ENCODE assay signal across 8 mouse cellular contexts in the genomic region with DNA sequence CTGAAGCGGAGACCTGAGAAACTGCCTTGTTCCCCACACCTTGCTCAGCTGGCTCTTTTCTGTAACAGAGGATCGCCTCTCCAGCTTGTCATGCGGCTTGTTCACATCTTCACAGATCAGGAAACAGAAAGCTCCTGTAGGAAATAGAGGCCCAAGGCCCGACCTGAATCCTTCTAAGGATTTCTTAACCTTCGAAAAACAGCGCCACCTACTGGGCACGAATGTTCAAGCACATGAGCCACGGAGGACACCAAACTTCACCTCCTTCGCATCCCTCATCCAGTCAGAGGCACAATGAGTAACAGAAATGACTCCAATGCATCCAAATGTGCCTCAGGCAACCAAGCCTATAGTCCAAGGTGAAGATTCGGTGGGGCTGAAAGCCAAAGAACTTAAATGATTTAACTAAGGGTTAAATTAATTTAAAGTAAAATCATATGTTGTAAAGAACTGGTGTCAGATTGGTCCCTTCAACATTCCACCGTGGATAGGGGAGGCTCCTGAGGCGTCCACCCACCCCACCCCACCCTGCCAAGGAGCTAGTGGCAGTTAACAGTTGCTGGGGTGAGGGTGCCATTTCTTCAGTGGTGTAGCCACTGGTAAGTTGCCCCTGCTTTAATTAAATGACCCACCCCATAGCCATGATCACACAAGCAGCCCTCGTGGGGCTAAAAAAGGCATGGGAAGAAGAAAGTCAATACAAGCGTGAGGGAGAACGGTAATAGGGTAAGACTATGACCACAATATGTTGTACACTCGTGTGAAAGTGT. TPM values are rescaled to one million over a fixed set of nuclear protein-coding genes. Genes with fewer than 3 reads are reported as not detected.
A peak's percentile ranks its signal among the peaks of the same experiment; 100 is the strongest.
DNase-seq lines count a peak whose midpoint lies in the region; ATAC-seq and TF ChIP-seq lines count a peak whose summit lies in the region.

No protein-coding gene starts in this region.

- intact Hi-C loops in gastrocnemius, adult 2 months (cut with DNase I) = no loop called here

- peak; percentile 74 for TF ChIP-seq CTCF in bone marrow, adult 2 months (IDR thresholded peaks at IDR 0.05; ENCODE audit: control insufficient read depth, insufficient read depth, low read length)
- peak; percentile 79 for TF ChIP-seq CTCF in gastrocnemius, adult 2 months (IDR thresholded peaks at IDR 0.05)
- TF ChIP-seq CTCF in olfactory bulb, adult 2 months (IDR thresholded peaks at IDR 0.05; ENCODE audit: insufficient read depth, low read depth, low read length) = peak; percentile 45; the same call in 1 of the 2 replicates

- TF ChIP-seq POLR2A in bone marrow, adult 2 months (IDR thresholded peaks at IDR 0.05; ENCODE audit: borderline replicate concordance, control insufficient read depth, low read depth, low read length) = no peak
- no peak for TF ChIP-seq POLR2A in olfactory bulb, adult 2 months (IDR thresholded peaks at IDR 0.05; ENCODE audit: insufficient read depth, low read depth, low read length)

- H3K36me3 ChIP-seq in kidney, embryonic 14.5 days (ENCODE audit: control insufficient read depth, insufficient read depth, low read length) = no peaks in the 10 kb centered on the region

- H3K27me3 ChIP-seq in kidney, embryonic 14.5 days (ENCODE audit: control insufficient read depth, insufficient read depth, low read length) = no peaks in the 10 kb centered on the region

- no peak overlapping the region for H3K27ac ChIP-seq in bone marrow, adult 2 months (ENCODE audit: control insufficient read depth, insufficient read depth, low read depth, low read length, poor library complexity)
- no peak overlapping the region for H3K27ac ChIP-seq in gastrocnemius, adult 2 months
- H3K27ac ChIP-seq in kidney, embryonic 14.5 days (ENCODE audit: low read depth, low read length) = no peak overlapping the region
- H3K27ac ChIP-seq in olfactory bulb, adult 2 months (ENCODE audit: insufficient read depth, low read depth, low read length) = no peak overlapping the region

- peak; percentile 63 for DNase-seq in kidney, adult 18-20 months
- no peak for DNase-seq in kidney, adult 11 months
- peak; percentile 64 for DNase-seq in gastrocnemius, adult 2 months
- peak; percentile 75 for DNase-seq in liver
- DNase-seq in thymus, postnatal 10 days (ENCODE audit: low spot score in 2 of 2) = peak; percentile 35 to 77

- WGBS in bone marrow, adult 2 months = 43% methylated on average over 16 of the region's 16 CpGs
- 46% methylated on average over 16 of the region's 16 CpGs for WGBS in kidney, embryonic 14.5 days
- 50% methylated on average over 16 of the region's 16 CpGs for WGBS in olfactory bulb, adult 2 months

- no peak overlapping the region for H3K4me3 ChIP-seq in bone marrow, adult 2 months (replicated peaks; ENCODE audit: control insufficient read depth, low read depth, low read length)
- no peak overlapping the region for H3K4me3 ChIP-seq in gastrocnemius, adult 2 months
- no peak overlapping the region for H3K4me3 ChIP-seq in kidney, embryonic 14.5 days (ENCODE audit: low read length)
- H3K4me3 ChIP-seq in olfactory bulb, adult 2 months (ENCODE audit: insufficient read depth, low read depth, low read length) = no peak overlapping the region

- no peaks in the 10 kb centered on the region for H3K9me3 ChIP-seq in kidney, embryonic 14.5 days (ENCODE audit: control insufficient read depth, low read length)

- peak; percentile 29; the same call in 1 of the 2 replicates for ATAC-seq in kidney, embryonic 14.5 days (ENCODE audit: low FRiP score, low TSS enrichment)

- H3K4me2 ChIP-seq in kidney, embryonic 14.5 days (replicated peaks; ENCODE audit: low read depth, low read length) = no peak overlapping the region

- no peaks in the 10 kb centered on the region for H3K4me1 ChIP-seq in bone marrow, adult 2 months (ENCODE audit: control insufficient read depth, insufficient read depth, low read length)
- no peaks in the 10 kb centered on the region for H3K4me1 ChIP-seq in kidney, embryonic 14.5 days (ENCODE audit: control insufficient read depth, insufficient read depth, low read length)
- no peaks in the 10 kb centered on the region for H3K4me1 ChIP-seq in olfactory bulb, adult 2 months (ENCODE audit: control insufficient read depth, insufficient read depth, low read length)

- H3K9ac ChIP-seq in kidney, embryonic 14.5 days (ENCODE audit: low read depth, low read length) = no peak overlapping the region

RNA-seq across cellular contexts. Expression of gene Bcl2l14, which starts 7.0 kb away (rescaled TPM):
- not detected in 2 replicates for polyA plus RNA-seq in bone marrow, adult 2 months (2011; ENCODE audit: insufficient read depth, insufficient read length, low replicate concordance, missing spikeins)
- not detected for total RNA-seq in gastrocnemius, adult 2 months (2021)
- 8.8 and 9.9 TPM in 2 replicates for polyA plus RNA-seq in kidney, embryonic 14.5 days (2014; fragmentation: Nextera tagmentation; extraction: Ambion mirVana)
- polyA plus RNA-seq in olfactory bulb, adult 2 months (2012; ENCODE audit: insufficient read depth, insufficient read length, low replicate concordance, missing spikeins) = not detected in 2 replicates
